Mouse (Mus musculus) hindbrain, embryonic 15.5 days (tissue): ENCODE data around the gene Fam186b. TPM values are rescaled to one million over a fixed set of nuclear protein-coding genes. Genes with fewer than 3 reads are reported as not detected.

Experiments
- ATAC-seq: fragments of 200-750 bp; cut with Nextera tagmentation; 2 replicates; pipeline ENCODE4 v1.8.0; 2017; ENCODE audit warnings: low read depth, moderate number of reproducible peaks, moderate TSS enrichment; ENCODE audit not compliant: low FRiP score
- H3K27ac ChIP-seq: fragments of 300-500 bp; sonication (generic); replicated peaks from 2 replicates; pipeline ENCODE4 v1.5.1; 2015; ENCODE audit warnings: mild to moderate bottlenecking, inconsistent platforms
- H3K27me3 ChIP-seq: fragments of 300-500 bp; sonication (generic); 2 replicates; pipeline ENCODE4 v1.6.1; 2015; ENCODE audit warnings: control low read depth, inconsistent platforms
- H3K36me3 ChIP-seq: fragments of 300-500 bp; sonication (generic); 2 replicates; pipeline ENCODE4 v1.6.1; 2015; ENCODE audit warnings: control low read depth, inconsistent platforms
- H3K4me1 ChIP-seq: fragments of 300-500 bp; sonication (generic); replicated peaks from 2 replicates; pipeline ENCODE4 v1.6.1; 2015; ENCODE audit warnings: control low read depth, inconsistent platforms
- H3K4me2 ChIP-seq: fragments of 300-500 bp; sonication (generic); 2 replicates; pipeline ENCODE4 v1.6.1; 2015; ENCODE audit warnings: moderate library complexity, mild to moderate bottlenecking, inconsistent platforms
- H3K4me3 ChIP-seq: fragments of 300-500 bp; sonication (generic); 2 replicates; pipeline ENCODE4 v1.5.1; 2015; ENCODE audit warnings: mild to moderate bottlenecking, inconsistent platforms
- H3K9ac ChIP-seq: fragments of 300-500 bp; sonication (generic); 2 replicates; pipeline ENCODE4 v1.6.1; 2015; ENCODE audit warnings: inconsistent platforms
- H3K9me3 ChIP-seq: fragments of 300-500 bp; sonication (generic); 2 replicates; pipeline ENCODE4 v1.6.1; 2016; ENCODE audit warnings: control low read depth, inconsistent platforms
- WGBS: fragments of 180-500 bp; shearing (Covaris S2); methylation state at CpG from one replicate; pipeline ENCODE4 v1.1.7; 2015; 5-methylcytosine and 5-hydroxymethylcytosine counted together
- polyA plus RNA-seq: library from polyadenylated mRNA; unstranded; fragments of >200 nt; fragmentation: Nextera tagmentation; extraction: Ambion mirVana; gene quantifications from 2 replicates; pipeline ENCODE4 v1.2.1, GENCODE M21; 2015

Gene Fam186b
- polyA plus RNA-seq, 1 experiment from 2014 or later = 0.86 TPM

GRCm38 (mm10) chr15:99318861-99319410, 23.2 kb upstream of the Fam186b start:
- Histone ChIP-seq H3K4me1 (no peaks in the 10 kb centered on the region; the same call in 1 of the 2 replicates), H3K27ac (no peak overlapping the region), H3K9ac (no peak overlapping the region), H3K27me3 (no peaks in the 10 kb centered on the region), H3K9me3 (no peaks in the 10 kb centered on the region), H3K4me3 (no peak overlapping the region), H3K36me3 (peaks cover 55% of the 10 kb centered on the region), H3K4me2 (no peak overlapping the region)
- ATAC-seq = no peak
- WGBS = 81% methylated on average over 14 of the region's 14 CpGs

- H3K36me3 ChIP-seq = peaks cover 61% of the 10 kb centered on the region
- 90% methylated on average over 6 of the region's 6 CpGs for WGBS
- H3K4me3 ChIP-seq = no peak overlapping the region
- H3K9me3 ChIP-seq = no peaks in the 10 kb centered on the region
- no peak for ATAC-seq
- no peaks in the 10 kb centered on the region; the same call in 1 of the 2 replicates for H3K4me1 ChIP-seq
- H3K27ac ChIP-seq = peak overlapping the region; percentile 66
- H3K4me2 ChIP-seq = no peak overlapping the region
- H3K9ac ChIP-seq = no peak overlapping the region
- H3K27me3 ChIP-seq = no peaks in the 10 kb centered on the region
Measured at GRCm38 (mm10) chr15:99318071-99318470, 22.4 kb upstream of the Fam186b start.

- H3K27ac ChIP-seq = peak overlapping the region; percentile 66
- no peak overlapping the region for H3K9ac ChIP-seq
- H3K4me3 ChIP-seq = no peak overlapping the region
- H3K9me3 ChIP-seq = no peaks in the 10 kb centered on the region
- peaks cover 60% of the 10 kb centered on the region for H3K36me3 ChIP-seq
- H3K4me2 ChIP-seq = no peak overlapping the region
- H3K27me3 ChIP-seq = no peaks in the 10 kb centered on the region
- ATAC-seq = no peak
- H3K4me1 ChIP-seq = no peaks in the 10 kb centered on the region; the same call in 1 of the 2 replicates
- WGBS = 80% methylated on average over 2 of the region's 2 CpGs
Measured at GRCm38 (mm10) chr15:99317267-99317651, 21.6 kb upstream of the Fam186b start.

- Histone ChIP-seq H3K36me3 (peaks cover 62% of the 10 kb centered on the region), H3K27ac (peak overlapping the region; percentile 66)
- WGBS = 80% methylated on average over 16 of the region's 16 CpGs
Measured at GRCm38 (mm10) chr15:99316314-99317266, 20.9 kb upstream of the Fam186b start.

GRCm38 (mm10) chr15:99314891-99315290, 19.2 kb upstream of the Fam186b start:
- 94% methylated on average over 16 of the region's 16 CpGs for WGBS
- Histone ChIP-seq H3K9me3 (no peaks in the 10 kb centered on the region), H3K4me1 (no peaks in the 10 kb centered on the region; the same call in 1 of the 2 replicates), H3K27me3 (no peaks in the 10 kb centered on the region), H3K36me3 (peaks cover 74% of the 10 kb centered on the region), H3K9ac (no peak overlapping the region), H3K4me3 (no peak overlapping the region), H3K4me2 (no peak overlapping the region), H3K27ac (no peak overlapping the region)
- ATAC-seq = no peak

More at GRCm38 (mm10) chr15:99316314-99317266, 20.9 kb upstream of the Fam186b start:
- Histone ChIP-seq H3K9ac (no peak overlapping the region), H3K4me2 (no peak overlapping the region), H3K9me3 (no peaks in the 10 kb centered on the region), H3K4me3 (no peak overlapping the region), H3K27me3 (no peaks in the 10 kb centered on the region), H3K4me1 (no peaks in the 10 kb centered on the region; the same call in 1 of the 2 replicates)
- peak; percentile 56 for ATAC-seq

GRCm38 (mm10) chr15:99310617-99311016, 14.9 kb upstream of the Fam186b start:
- no peak overlapping the region for H3K27ac ChIP-seq
- ATAC-seq = no peak
- WGBS = 94% methylated on average over 5 of the region's 5 CpGs
- H3K4me1 ChIP-seq = no peaks in the 10 kb centered on the region
- H3K36me3 ChIP-seq = peaks cover 90% of the 10 kb centered on the region
- no peak overlapping the region for H3K4me2 ChIP-seq
- no peaks in the 10 kb centered on the region for H3K27me3 ChIP-seq
- no peak overlapping the region for H3K9ac ChIP-seq
- no peaks in the 10 kb centered on the region for H3K9me3 ChIP-seq
- no peak overlapping the region for H3K4me3 ChIP-seq

- no peaks in the 10 kb centered on the region for H3K9me3 ChIP-seq
- no peak overlapping the region for H3K4me2 ChIP-seq
- H3K27me3 ChIP-seq = no peaks in the 10 kb centered on the region
- peaks cover 90% of the 10 kb centered on the region for H3K36me3 ChIP-seq
- no peak overlapping the region for H3K9ac ChIP-seq
- no peak overlapping the region for H3K27ac ChIP-seq
- 95% methylated on average over 9 of the region's 9 CpGs for WGBS
- no peak overlapping the region for H3K4me3 ChIP-seq
- no peaks in the 10 kb centered on the region for H3K4me1 ChIP-seq
- ATAC-seq = no peak
Measured at GRCm38 (mm10) chr15:99309549-99309948, 13.9 kb upstream of the Fam186b start.

GRCm38 (mm10) chr15:99307476-99307875, 11.8 kb upstream of the Fam186b start:
- Histone ChIP-seq H3K9me3 (no peaks in the 10 kb centered on the region), H3K27ac (no peak overlapping the region), H3K4me3 (no peak overlapping the region), H3K27me3 (no peaks in the 10 kb centered on the region), H3K36me3 (peaks cover 82% of the 10 kb centered on the region), H3K4me1 (no peaks in the 10 kb centered on the region), H3K9ac (no peak overlapping the region), H3K4me2 (no peak overlapping the region)
- 89% methylated on average over 9 of the region's 9 CpGs for WGBS
- no peak for ATAC-seq

GRCm38 (mm10) chr15:99296213-99296612, 525 bp upstream of the Fam186b start:
- ATAC-seq = no peak
- Histone ChIP-seq H3K4me2 (peak overlapping the region; percentile 62), H3K4me1 (peaks cover 33% of the 10 kb centered on the region), H3K4me3 (peak overlapping the region; percentile 75), H3K9ac (peak overlapping the region; percentile 67), H3K9me3 (no peaks in the 10 kb centered on the region), H3K27me3 (no peaks in the 10 kb centered on the region), H3K27ac (peak overlapping the region; percentile 94; the same call in 1 of the 2 replicates), H3K36me3 (no peaks in the 10 kb centered on the region)
- 42% methylated on average over 5 of the region's 5 CpGs for WGBS

- H3K9ac ChIP-seq = peak within 1 kb of the TSS; percentile 67
- H3K4me1 ChIP-seq = peaks cover 33% of the 10 kb centered on the region
- H3K9me3 ChIP-seq = no peaks in the 10 kb centered on the region
- WGBS = under 1% methylated on average over 50 of the region's 64 CpGs
- peak; percentile 98 for ATAC-seq
- peak within 1 kb of the TSS; percentile 62 for H3K4me2 ChIP-seq
- peak within 1 kb of the TSS; percentile 75 for H3K4me3 ChIP-seq
- no peaks in the 10 kb centered on the region for H3K27me3 ChIP-seq
- H3K36me3 ChIP-seq = no peaks in the 10 kb centered on the region
- peak within 1 kb of the TSS; percentile 94 for H3K27ac ChIP-seq
Measured at GRCm38 (mm10) chr15:99294813-99295374, 794 bp downstream of the Fam186b start, which contains the start of gene Prpf40b. TSS of gene Prpf40b (plus strand) at chr15:99295087.

GRCm38 (mm10) chr15:99294287-99294686, 1.4 kb downstream of the Fam186b start:
- Histone ChIP-seq H3K9me3 (no peaks in the 10 kb centered on the region), H3K36me3 (no peaks in the 10 kb centered on the region), H3K27ac (peak overlapping the region; percentile 94; the same call in 1 of the 2 replicates), H3K4me3 (peak overlapping the region; percentile 75), H3K27me3 (no peaks in the 10 kb centered on the region), H3K4me1 (peaks cover 33% of the 10 kb centered on the region), H3K4me2 (peak overlapping the region; percentile 62), H3K9ac (peak overlapping the region; percentile 67)
- ATAC-seq = no peak
- WGBS = 25% methylated on average over 16 of the region's 16 CpGs

GRCm38 (mm10) chr15:99290586-99290985, 5.1 kb downstream of the Fam186b start:
- Histone ChIP-seq H3K9ac (no peak overlapping the region), H3K4me3 (no peak overlapping the region), H3K9me3 (no peaks in the 10 kb centered on the region), H3K27ac (no peak overlapping the region), H3K27me3 (no peaks in the 10 kb centered on the region), H3K36me3 (no peaks in the 10 kb centered on the region), H3K4me2 (no peak overlapping the region), H3K4me1 (peaks cover 8% of the 10 kb centered on the region)
- ATAC-seq = no peak
- 93% methylated on average over 11 of the region's 11 CpGs for WGBS
